Mouse (Mus musculus) liver, adult 2 months (tissue): ENCODE data around the gene Ttc34.

Experiments used
- CTCF ChIP-seq: fragments of 200-500 bp; IDR thresholded peaks from 2 replicates; pipeline ENCODE4 v1.5.1; 2011; ENCODE audit warnings: low read depth, low read length, control low read depth
- POLR2A ChIP-seq: fragments of 200-500 bp; IDR thresholded peaks from 2 replicates; pipeline ENCODE4 v1.6.1; 2011; ENCODE audit warnings: low read length, control low read depth; ENCODE audit not compliant: insufficient read depth; ENCODE audit errors: extremely low read depth

GRCm38 (mm10) chr4:154839406-154839805, 2.1 kb downstream of the Ttc34 start:
- TF ChIP-seq CTCF = no peak
- TF ChIP-seq POLR2A = no peak
